Mouse (Mus musculus) ovary, adult 2 months (tissue): Measurements from ENCODE around the gene Alg9. TPM values are rescaled to one million over a fixed set of nuclear protein-coding genes. Genes with fewer than 3 reads are reported as not detected.

ENCODE experiments used
- polyA plus RNA-seq: library from polyadenylated mRNA; depleted of rRNA; stranded (reverse); fragments of >200 nt; gene quantifications from 2 replicates; pipeline ENCODE4 v1.2.3, GENCODE M21; 2012; rRNA removed

Alg9 gene
- polyA plus RNA-seq, result 27.7 and 30.8 TPM in 2 replicates

DNA sequence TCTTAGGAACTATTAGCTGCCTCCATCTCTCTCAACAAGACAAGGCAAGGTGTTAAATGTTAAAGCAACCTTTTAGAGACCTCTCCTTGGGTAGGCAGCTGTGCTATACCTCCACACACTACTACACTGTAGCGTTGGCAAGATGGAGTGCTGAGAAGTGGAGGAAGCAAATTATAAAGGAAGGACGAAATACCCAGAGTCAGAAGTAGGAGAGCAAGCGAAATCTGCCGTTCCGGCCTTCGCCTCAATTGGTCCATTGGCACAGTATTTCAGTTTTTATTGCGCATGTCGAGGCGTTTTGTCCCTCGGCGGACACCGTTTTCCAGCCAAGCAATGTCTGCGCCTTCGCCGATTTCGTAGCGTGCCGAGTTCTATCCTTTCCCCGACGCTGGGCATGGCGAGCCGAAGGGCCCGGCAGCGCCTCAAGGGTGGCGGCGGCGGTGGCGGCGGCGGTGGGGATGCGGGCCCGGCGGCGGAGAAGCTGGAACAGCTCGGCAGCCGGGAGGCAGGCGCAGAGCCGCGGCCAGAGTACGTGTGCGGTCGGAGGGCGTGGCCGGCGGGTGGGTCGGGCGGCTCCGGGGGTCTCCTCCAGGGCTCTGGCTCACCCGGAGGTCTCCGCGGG is at the start of gene Alg9, which contains the start of gene 1110032A03Rik:
TSS of gene Alg9 (plus strand) at position 29 of the 622 bp plus-strand sequence.
TSS of gene 1110032A03Rik (minus strand) at position 530 of the 622 bp plus-strand sequence.

DNA sequence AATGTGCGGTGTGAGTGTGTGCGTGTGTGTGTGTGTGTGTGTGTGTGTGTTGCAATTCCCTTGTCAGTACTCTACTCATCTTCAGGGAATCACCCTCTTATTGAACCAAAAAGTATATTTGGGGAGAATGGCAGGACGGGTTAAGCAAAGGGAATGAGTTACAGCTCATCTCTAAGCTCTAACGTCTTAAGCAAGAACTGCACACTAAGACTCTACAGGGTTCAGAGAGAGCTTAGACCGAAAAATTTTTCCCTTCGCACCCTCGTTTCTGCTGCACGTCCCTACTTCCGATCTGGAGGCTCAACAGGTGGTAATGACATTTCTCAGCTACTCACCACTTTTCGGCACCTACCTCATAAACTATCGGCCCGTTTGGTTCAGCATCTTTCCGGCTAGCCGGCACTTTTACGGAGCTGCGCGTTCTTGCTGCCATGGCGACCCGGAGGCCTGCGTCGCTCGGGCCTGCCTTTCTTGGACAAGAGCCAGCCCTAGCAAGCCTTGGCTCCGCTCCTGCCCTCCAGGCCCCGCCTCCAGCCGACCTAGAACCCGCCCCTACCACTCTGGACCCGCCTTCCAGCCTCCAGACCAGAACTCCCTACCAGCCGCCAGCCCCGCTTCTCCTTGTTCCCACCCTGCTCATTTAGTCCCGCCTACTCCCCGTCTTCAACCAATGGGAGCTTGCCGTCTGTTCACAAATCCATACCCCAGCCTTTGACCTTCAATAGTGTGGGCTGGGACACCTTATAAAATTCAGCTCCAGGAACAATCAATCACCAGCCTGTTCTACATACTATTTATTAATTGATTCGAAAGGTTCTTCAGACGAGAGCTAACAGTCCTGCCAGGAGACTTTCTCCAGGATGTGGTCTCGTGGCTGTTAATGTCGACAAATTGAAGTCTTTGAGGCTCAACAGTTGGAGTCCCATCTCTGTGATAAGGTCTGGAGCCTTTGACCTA is 35.6 kb upstream of the Alg9 start, which contains the start of gene Dixdc1:
TSS of gene Dixdc1 (minus strand) at position 604 of the 957 bp plus-strand sequence.

DNA sequence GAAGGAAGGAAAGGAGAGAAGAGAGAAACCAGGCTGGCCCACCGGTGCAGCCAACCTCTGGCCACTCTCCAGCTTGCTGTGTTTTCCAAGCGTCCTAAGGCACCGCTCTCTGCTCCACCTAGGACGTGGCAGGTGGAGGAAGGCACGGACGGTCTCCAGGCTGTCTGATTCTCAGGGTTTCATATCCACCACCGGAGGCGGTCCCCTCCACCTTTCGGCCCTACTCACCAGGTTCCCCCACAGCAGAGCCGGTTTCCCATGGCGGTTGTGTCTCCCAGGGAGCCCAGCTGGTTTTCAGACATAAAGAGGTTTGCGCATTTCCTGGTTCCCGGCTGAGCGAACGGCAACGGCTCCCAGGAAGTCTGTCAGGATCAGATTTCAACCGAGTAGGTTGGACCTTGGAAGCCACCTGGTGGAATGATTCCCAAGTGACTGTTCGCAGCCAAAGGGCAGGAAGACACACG is 28.6 kb upstream of the Alg9 start, which contains the start of gene 2310030G06Rik:
TSS of gene 2310030G06Rik (minus strand) at position 323 of the 464 bp plus-strand sequence.

DNA sequence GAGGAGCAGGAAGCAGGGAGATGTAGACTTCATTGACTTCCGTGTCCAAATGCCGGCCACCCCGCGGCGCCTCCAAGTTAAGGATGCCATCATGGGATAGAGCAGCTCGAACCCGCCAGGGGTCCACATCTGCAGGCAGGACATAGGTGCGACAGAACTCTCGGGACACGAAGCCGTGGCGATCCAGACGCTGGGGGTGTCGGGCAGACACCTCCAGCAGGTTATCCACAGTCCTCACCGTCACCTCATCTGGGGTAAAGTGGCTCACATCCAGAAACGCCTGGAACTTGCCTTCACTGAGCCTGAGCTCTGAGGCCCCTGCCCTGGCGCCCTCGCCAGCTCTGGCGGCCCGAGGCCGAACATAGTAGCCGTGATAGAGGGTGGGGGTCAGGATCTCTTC is 23.5 kb upstream of the Alg9 start, which contains the start of gene Cryab:
TSS of gene Cryab (plus strand) at position 3 of the 400 bp plus-strand sequence.

DNA sequence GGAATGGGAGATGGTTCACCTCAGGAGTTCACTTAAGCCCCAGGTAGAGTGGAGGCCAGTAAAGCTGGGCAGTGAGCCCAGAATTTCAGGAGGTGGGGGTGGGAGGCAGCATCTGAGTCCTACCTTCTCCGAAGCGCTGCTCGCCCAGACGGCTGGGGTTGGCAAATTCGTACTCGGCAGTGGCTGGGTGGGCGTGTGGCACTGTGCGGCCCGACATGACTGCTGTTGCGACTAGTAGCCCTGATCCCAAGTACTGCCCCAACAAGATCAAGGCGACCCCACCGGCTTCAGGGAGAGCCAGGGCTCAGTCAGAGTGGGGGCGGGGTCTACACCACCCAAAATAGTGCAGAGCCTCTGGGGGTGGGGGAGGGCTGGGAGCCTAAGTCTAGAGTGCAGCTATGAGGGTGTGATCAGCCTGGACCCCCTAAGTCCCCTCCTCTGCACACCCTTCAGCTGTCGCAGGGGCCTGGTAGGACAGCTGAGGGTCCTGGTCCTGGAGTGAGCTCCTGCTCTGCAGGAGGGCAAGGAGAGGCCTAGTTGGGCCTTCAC is 22.7 kb upstream of the Alg9 start, which contains the start of gene Hspb2:
TSS of gene Hspb2 (minus strand) at position 301 of the 549 bp plus-strand sequence.

DNA sequence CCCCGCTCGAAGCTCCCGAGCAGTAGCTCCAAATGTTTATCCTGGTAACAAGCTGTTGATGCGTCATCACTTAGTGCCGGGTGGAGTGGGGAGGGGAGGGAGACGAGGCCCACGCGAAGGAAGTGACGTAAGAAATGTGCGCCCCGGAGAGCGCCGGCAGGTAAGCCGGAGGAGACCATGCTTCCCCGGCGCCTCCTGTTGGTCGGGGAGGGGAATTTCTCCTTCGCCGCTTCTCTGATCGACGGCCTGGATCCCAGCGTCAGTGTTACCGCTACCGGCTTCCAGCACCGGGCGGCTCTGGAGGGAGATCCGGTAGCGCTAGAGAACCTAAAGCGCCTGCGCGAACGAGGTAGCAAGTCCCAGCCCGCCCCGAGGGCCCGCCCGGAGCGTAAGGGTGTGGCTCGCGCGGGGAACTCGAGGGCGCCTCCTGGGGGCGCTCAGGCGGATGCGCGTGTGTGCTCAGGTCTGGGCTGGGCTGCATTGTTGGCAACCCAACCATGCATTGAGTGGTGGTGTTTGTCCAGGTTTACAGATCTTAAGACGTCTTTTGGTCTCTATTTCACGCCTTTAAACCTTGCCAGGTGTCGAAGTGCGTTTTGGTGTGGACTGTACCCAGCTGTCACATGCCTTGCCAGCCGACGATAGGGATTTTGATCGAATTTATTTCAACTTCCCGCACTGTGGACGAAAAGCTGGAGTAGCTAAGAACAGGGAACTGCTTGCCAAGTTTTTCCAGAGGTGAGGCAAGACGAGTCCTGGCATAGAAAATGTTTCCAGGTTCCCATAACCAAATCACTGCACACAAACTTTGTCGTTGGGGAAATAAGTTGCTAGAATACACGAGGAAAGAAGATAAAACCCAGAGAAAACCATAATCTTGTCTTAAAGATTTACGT is 6.5 kb upstream of the Alg9 start, which contains the start of gene Fdxacb1:
TSS of gene Fdxacb1 (plus strand) at position 130 of the 896 bp plus-strand sequence.

DNA sequence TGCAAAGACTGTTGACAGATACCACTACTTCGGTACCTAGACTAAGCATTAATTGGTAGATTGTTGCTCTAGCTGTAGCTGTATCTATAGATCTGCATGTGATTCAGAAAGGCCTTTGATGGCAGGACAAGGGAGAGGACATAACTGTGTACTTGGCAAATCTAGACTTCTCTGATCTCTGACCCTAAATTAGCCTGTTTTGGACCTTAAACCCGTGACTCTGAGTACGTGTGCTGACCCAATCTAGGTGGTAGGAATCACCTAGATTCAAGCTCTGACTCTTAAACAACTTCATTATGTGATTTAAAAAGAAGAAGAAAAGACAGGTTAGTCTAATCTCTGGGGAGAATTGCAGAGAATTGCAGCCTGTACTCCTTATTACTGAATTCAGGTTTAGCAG is 70.3 kb downstream of the Alg9 start, which contains the start of gene Ppp2r1b:
TSS of gene Ppp2r1b (plus strand) at position 221 of the 400 bp plus-strand sequence.

Other genes starting within 250 kb of the Alg9 start
- 42.0 and 50.7 TPM in 2 replicates for gene Pts, start 246.3 kb upstream of the Alg9 start, polyA plus RNA-seq
- gene Il18, start 220.2 kb upstream of the Alg9 start, polyA plus RNA-seq, result 3.3 and 5.7 TPM in 2 replicates
- gene Bco2, start 219.8 kb upstream of the Alg9 start, polyA plus RNA-seq, result 0.60 and 0.83 TPM in 2 replicates
- not detected in 2 replicates for gene Tex12, start 213.7 kb upstream of the Alg9 start, polyA plus RNA-seq
- 151 and 180 TPM in 2 replicates for gene Sdhd, start 171.2 kb upstream of the Alg9 start, polyA plus RNA-seq
- 96.7 and 132 TPM in 2 replicates for gene Timm8b, start 171.1 kb upstream of the Alg9 start, polyA plus RNA-seq
- gene Pih1d2, start 157.7 kb upstream of the Alg9 start, polyA plus RNA-seq, result 2.1 and 4.0 TPM in 2 replicates
- 4.7 and 6.4 TPM in 2 replicates for gene Nkapd1, start 157.6 kb upstream of the Alg9 start, polyA plus RNA-seq
- gene Dlat, start 115.2 kb upstream of the Alg9 start, polyA plus RNA-seq, result 16.3 and 27.9 TPM in 2 replicates
- gene Dixdc1, start 35.5 kb upstream of the Alg9 start, polyA plus RNA-seq, result 6.7 and 7.7 TPM in 2 replicates
- 6.0 and 6.2 TPM in 2 replicates for gene 2310030G06Rik, start 28.5 kb upstream of the Alg9 start, polyA plus RNA-seq
- 67.2 and 114 TPM in 2 replicates for gene Cryab, start 23.7 kb upstream of the Alg9 start, polyA plus RNA-seq
- gene Hspb2, start 22.7 kb upstream of the Alg9 start, polyA plus RNA-seq, result 32.9 and 41.2 TPM in 2 replicates
- 3.2 and 3.9 TPM in 2 replicates for gene Fdxacb1, start 6.8 kb upstream of the Alg9 start, polyA plus RNA-seq
- 27.7 and 46.9 TPM in 2 replicates for gene 1110032A03Rik, start 501 bp downstream of the Alg9 start, polyA plus RNA-seq
- 9.0 and 10.2 TPM in 2 replicates for gene Ppp2r1b, start 70.3 kb downstream of the Alg9 start, polyA plus RNA-seq
- 28.3 and 56.8 TPM in 2 replicates for gene Sik2, start 234.1 kb downstream of the Alg9 start, polyA plus RNA-seq